Mouse (Mus musculus) forebrain, embryonic 11.5 days (tissue): ENCODE measurements around the gene Ptprd. TPM values are rescaled to one million over a fixed set of nuclear protein-coding genes. Genes with fewer than 3 reads are reported as not detected.
"Not testable (repeated sequence)": the region's sequence is repeated elsewhere in the genome, so short reads cannot be mapped to it uniquely, and the experiment has no call there.

Experiments used
- ATAC-seq: fragments of 200-750 bp; cut with Nextera tagmentation; replicated peaks from 2 replicates; pipeline ENCODE4 v1.8.0; 2017; ENCODE audit warnings: moderate TSS enrichment; ENCODE audit not compliant: low FRiP score
- DNase-seq: peaks from one replicate; pipeline ENCODE4 v3.0.0-alpha.2; 2017; ENCODE audit warnings: low spot score
- H3K27ac ChIP-seq: fragments of 300-500 bp; sonication (generic); 2 replicates; pipeline ENCODE4 v1.5.1; 2014; ENCODE audit warnings: low read depth, low read length
- H3K27me3 ChIP-seq: fragments of 300-500 bp; sonication (generic); 2 replicates; pipeline ENCODE4 v1.6.1; 2014; ENCODE audit warnings: mild to moderate bottlenecking, low read length, mixed read lengths; ENCODE audit not compliant: control insufficient read depth, insufficient read depth
- H3K36me3 ChIP-seq: fragments of 300-500 bp; sonication (generic); 2 replicates; pipeline ENCODE4 v1.6.1; 2014; ENCODE audit warnings: mild to moderate bottlenecking, low read length, moderate library complexity, mixed read lengths; ENCODE audit not compliant: control insufficient read depth, insufficient read depth
- H3K4me1 ChIP-seq: fragments of 300-500 bp; sonication (generic); replicated peaks from 2 replicates; pipeline ENCODE4 v1.6.1; 2014; ENCODE audit warnings: low read length, mixed read lengths; ENCODE audit not compliant: control insufficient read depth, insufficient read depth
- H3K4me2 ChIP-seq: fragments of 300-500 bp; sonication (generic); 2 replicates; pipeline ENCODE4 v1.6.1; 2014; ENCODE audit warnings: low read depth, mild to moderate bottlenecking, low read length, moderate library complexity, mixed read lengths; ENCODE audit not compliant: severe bottlenecking
- H3K4me3 ChIP-seq: fragments of 300-500 bp; sonication (generic); 2 replicates; pipeline ENCODE4 v1.5.1; 2014; ENCODE audit warnings: low read depth, low read length
- H3K9ac ChIP-seq: fragments of 300-500 bp; sonication (generic); 2 replicates; pipeline ENCODE4 v1.6.1; 2014; ENCODE audit warnings: low read length
- H3K9me3 ChIP-seq: fragments of 300-500 bp; sonication (generic); 2 replicates; pipeline ENCODE4 v1.6.1; 2016; ENCODE audit warnings: low read length, mixed read lengths; ENCODE audit not compliant: control insufficient read depth
- WGBS: fragments of 180-500 bp; shearing (Covaris S2); extraction: QIAGEN DNeasy Blood & Tissue Kit; methylation state at CpG from one replicate; pipeline ENCODE4 v1.1.7; 2014; 5-methylcytosine and 5-hydroxymethylcytosine counted together
- polyA plus RNA-seq: library from polyadenylated mRNA; unstranded; fragments of >200 nt; fragmentation: Nextera tagmentation; extraction: Ambion mirVana; gene quantifications from 2 replicates; pipeline ENCODE4 v1.2.1, GENCODE M21; 2014

Ptprd gene
- polyA plus RNA-seq, 1 experiment from 2014 or later, result 30.1 TPM

- no peak overlapping the region for H3K4me2 ChIP-seq
- no peaks in the 10 kb centered on the region for H3K4me1 ChIP-seq
- ATAC-seq (no peak), DNase-seq (no peak)
- H3K9ac ChIP-seq, result no peak overlapping the region
- H3K27me3 ChIP-seq, result no peaks in the 10 kb centered on the region
- no peaks in the 10 kb centered on the region for H3K36me3 ChIP-seq
- H3K9me3 ChIP-seq, result no peaks in the 10 kb centered on the region
- no peak overlapping the region for H3K4me3 ChIP-seq
- WGBS, result 84% methylated on average over 4 of the region's 4 CpGs
- H3K27ac ChIP-seq, result no peak overlapping the region
These were observed 1768.2 kb downstream of the Ptprd start for GRCm38 (mm10) chr4:76443553-76443952.

GRCm38 (mm10) chr4:76440791-76441364 is 1770.9 kb downstream of the Ptprd start:
- Histone ChIP-seq H3K9ac (no peak overlapping the region), H3K27ac (no peak overlapping the region), H3K4me3 (no peak overlapping the region), H3K4me1 (no peaks in the 10 kb centered on the region), H3K4me2 (no peak overlapping the region), H3K9me3 (no peaks in the 10 kb centered on the region), H3K27me3 (no peaks in the 10 kb centered on the region), H3K36me3 (no peaks in the 10 kb centered on the region)
- no peak for ATAC-seq
- WGBS, result 68% methylated on average over 6 of the region's 6 CpGs
- DNase-seq, result no peak

- DNase-seq (no peak), ATAC-seq (no peak)
- Histone ChIP-seq H3K4me3 (no peak overlapping the region), H3K36me3 (no peaks in the 10 kb centered on the region), H3K27me3 (no peaks in the 10 kb centered on the region), H3K9me3 (no peaks in the 10 kb centered on the region), H3K27ac (no peak overlapping the region), H3K9ac (no peak overlapping the region), H3K4me1 (no peaks in the 10 kb centered on the region), H3K4me2 (no peak overlapping the region)
- 91% methylated on average over 6 of the region's 6 CpGs for WGBS
These were observed 1773.2 kb downstream of the Ptprd start for GRCm38 (mm10) chr4:76438496-76439079.

GRCm38 (mm10) chr4:76438068-76438467 is 1773.7 kb downstream of the Ptprd start:
- Histone ChIP-seq H3K4me2 (no peak overlapping the region), H3K4me1 (no peaks in the 10 kb centered on the region), H3K9ac (no peak overlapping the region), H3K9me3 (no peaks in the 10 kb centered on the region), H3K36me3 (no peaks in the 10 kb centered on the region), H3K4me3 (no peak overlapping the region), H3K27me3 (no peaks in the 10 kb centered on the region), H3K27ac (no peak overlapping the region)
- 86% methylated on average over 4 of the region's 4 CpGs for WGBS
- no peak for DNase-seq
- no peak for ATAC-seq

- Histone ChIP-seq H3K4me1 (no peaks in the 10 kb centered on the region), H3K27me3 (no peaks in the 10 kb centered on the region), H3K36me3 (no peaks in the 10 kb centered on the region), H3K9me3 (no peaks in the 10 kb centered on the region), H3K9ac (no peak overlapping the region), H3K27ac (no peak overlapping the region), H3K4me2 (no peak overlapping the region), H3K4me3 (no peak overlapping the region)
- ATAC-seq, result no peak
- DNase-seq, result no peak
- WGBS, result 68% methylated on average over 5 of the region's 5 CpGs
These were observed 1775.8 kb downstream of the Ptprd start for GRCm38 (mm10) chr4:76435920-76436319.

GRCm38 (mm10) chr4:76429769-76430168 is 1782.0 kb downstream of the Ptprd start:
- no peaks in the 10 kb centered on the region for H3K36me3 ChIP-seq
- no peaks in the 10 kb centered on the region for H3K4me1 ChIP-seq
- H3K27ac ChIP-seq, result no peak overlapping the region
- WGBS, result 65% methylated on average over 3 of the region's 3 CpGs
- no peak overlapping the region for H3K4me3 ChIP-seq
- H3K9me3 ChIP-seq, result no peaks in the 10 kb centered on the region
- no peak overlapping the region for H3K4me2 ChIP-seq
- ATAC-seq (no peak), DNase-seq (no peak)
- no peaks in the 10 kb centered on the region for H3K27me3 ChIP-seq
- no peak overlapping the region for H3K9ac ChIP-seq

GRCm38 (mm10) chr4:76427036-76427435 is 1784.7 kb downstream of the Ptprd start:
- H3K9me3 ChIP-seq, result not testable (repeated sequence)

GRCm38 (mm10) chr4:76425230-76425575 is 1786.6 kb downstream of the Ptprd start:
- Histone ChIP-seq H3K4me1 (no peaks in the 10 kb centered on the region), H3K4me2 (no peak overlapping the region), H3K27ac (no peak overlapping the region), H3K9me3 (no peaks in the 10 kb centered on the region), H3K27me3 (no peaks in the 10 kb centered on the region), H3K36me3 (no peaks in the 10 kb centered on the region), H3K9ac (no peak overlapping the region), H3K4me3 (no peak overlapping the region)
- WGBS, result 88% methylated on average over 2 of the region's 2 CpGs
- DNase-seq, result no peak
- ATAC-seq, result no peak

More at GRCm38 (mm10) chr4:76427036-76427435, 1784.7 kb downstream of the Ptprd start:
- H3K27ac ChIP-seq, H3K27me3 ChIP-seq, H3K4me1 ChIP-seq, H3K9ac ChIP-seq, H3K4me3 ChIP-seq, DNase-seq, H3K36me3 ChIP-seq, H3K4me2 ChIP-seq, ATAC-seq: not testable (repeated sequence)
- WGBS, result 97% methylated on average over 3 of the region's 3 CpGs
